Mouse (Mus musculus): ENCODE measurements around the gene Sirt2.

The Sirt2 gene

GRCm38 (mm10) chr7:28833723-28834347 lies 67.3 kb downstream of the Sirt2 start, which contains the start of gene Lgals4:
Gene Lgals4, plus strand, starts transcription at chr7:28833854.
- no peak for DNase-seq (ENCODE audit: low read depth, low spot score)

- no peak for DNase-seq (ENCODE audit: low read depth, low spot score)
Measured at GRCm38 (mm10) chr7:28836936-28837335, 70.4 kb downstream of the Sirt2 start.
